Mouse (Mus musculus): ENCODE data around the gene Prg3. TPM values are rescaled to one million over a fixed set of nuclear protein-coding genes. Genes with fewer than 3 reads are reported as not detected.

Gene Prg3
- polyA plus RNA-seq, 1 experiment from 2014 or later = not detected

- Histone ChIP-seq H3K36me3 (peaks cover 32% of the 10 kb centered on the region), H3K9ac (no peak overlapping the region), H3K4me2 (replicated peaks) (no peak overlapping the region), H3K9me3 (replicated peaks) (no peaks in the 10 kb centered on the region), H3K27me3 (no peaks in the 10 kb centered on the region), H3K27ac (replicated peaks) (no peak overlapping the region), H3K4me3 (replicated peaks) (no peak overlapping the region), H3K4me1 (no peaks in the 10 kb centered on the region)
- ATAC-seq (ENCODE audit: insufficient number of reproducible peaks, low FRiP score, low TSS enrichment, low read depth) = no peak
- 88% methylated on average over 9 of the region's 9 CpGs for WGBS
Measured at GRCm38 (mm10) chr2:84955435-84955834, 32.6 kb upstream of the Prg3 start.

GRCm38 (mm10) chr2:84956274-84956673 is 31.7 kb upstream of the Prg3 start:
- H3K27ac ChIP-seq (replicated peaks) = no peak overlapping the region
- H3K27me3 ChIP-seq = no peaks in the 10 kb centered on the region
- H3K4me3 ChIP-seq (replicated peaks) = no peak overlapping the region
- H3K4me2 ChIP-seq (replicated peaks) = no peak overlapping the region
- H3K9ac ChIP-seq = no peak overlapping the region
- WGBS = 62% methylated on average over 5 of the region's 5 CpGs
- no peak for ATAC-seq (ENCODE audit: insufficient number of reproducible peaks, low FRiP score, low TSS enrichment, low read depth)
- H3K9me3 ChIP-seq (replicated peaks) = no peaks in the 10 kb centered on the region
- H3K36me3 ChIP-seq = peaks cover 24% of the 10 kb centered on the region
- no peaks in the 10 kb centered on the region for H3K4me1 ChIP-seq

- no peak for ATAC-seq (ENCODE audit: insufficient number of reproducible peaks, low FRiP score, low TSS enrichment, low read depth)
- no peak overlapping the region for H3K27ac ChIP-seq (replicated peaks)
- no peak overlapping the region for H3K4me3 ChIP-seq (replicated peaks)
- no peaks in the 10 kb centered on the region for H3K27me3 ChIP-seq
- H3K36me3 ChIP-seq = peaks cover 20% of the 10 kb centered on the region
- H3K9ac ChIP-seq = no peak overlapping the region
- no peaks in the 10 kb centered on the region for H3K9me3 ChIP-seq (replicated peaks)
- H3K4me2 ChIP-seq (replicated peaks) = no peak overlapping the region
- 89% methylated on average over 11 of the region's 11 CpGs for WGBS
- H3K4me1 ChIP-seq = no peaks in the 10 kb centered on the region
Measured at GRCm38 (mm10) chr2:84958588-84959264, 29.3 kb upstream of the Prg3 start.

GRCm38 (mm10) chr2:84961300-84961699 is 26.7 kb upstream of the Prg3 start:
- H3K9me3 ChIP-seq (replicated peaks) = no peaks in the 10 kb centered on the region
- H3K9ac ChIP-seq = no peak overlapping the region
- H3K27me3 ChIP-seq = no peaks in the 10 kb centered on the region
- H3K4me1 ChIP-seq = no peaks in the 10 kb centered on the region
- H3K4me2 ChIP-seq (replicated peaks) = no peak overlapping the region
- H3K4me3 ChIP-seq (replicated peaks) = no peak overlapping the region
- WGBS = 72% methylated on average over 2 of the region's 2 CpGs
- H3K36me3 ChIP-seq = peaks cover 14% of the 10 kb centered on the region; the same call in 1 of the 2 replicates
- no peak for ATAC-seq (ENCODE audit: insufficient number of reproducible peaks, low FRiP score, low TSS enrichment, low read depth)
- no peak overlapping the region for H3K27ac ChIP-seq (replicated peaks)

- 84% methylated on average over 3 of the region's 3 CpGs for WGBS
- peaks cover 14% of the 10 kb centered on the region; the same call in 1 of the 2 replicates for H3K36me3 ChIP-seq
Measured at GRCm38 (mm10) chr2:84961901-84962300, 26.1 kb upstream of the Prg3 start.

GRCm38 (mm10) chr2:84962906-84963507 is 25.0 kb upstream of the Prg3 start:
- ATAC-seq (ENCODE audit: insufficient number of reproducible peaks, low FRiP score, low TSS enrichment, low read depth) = no peak
- WGBS = 33% methylated on average over 6 of the region's 6 CpGs
- H3K36me3 ChIP-seq = peaks cover 7% of the 10 kb centered on the region; the same call in 1 of the 2 replicates
- H3K9ac ChIP-seq = no peak overlapping the region
- H3K27me3 ChIP-seq = no peaks in the 10 kb centered on the region
- no peaks in the 10 kb centered on the region for H3K4me1 ChIP-seq
- H3K4me2 ChIP-seq (replicated peaks) = no peak overlapping the region
- no peak overlapping the region for H3K4me3 ChIP-seq (replicated peaks)
- no peaks in the 10 kb centered on the region for H3K9me3 ChIP-seq (replicated peaks)
- H3K27ac ChIP-seq (replicated peaks) = no peak overlapping the region

More at GRCm38 (mm10) chr2:84961901-84962300, 26.1 kb upstream of the Prg3 start:
- Histone ChIP-seq H3K27ac (replicated peaks) (no peak overlapping the region), H3K4me3 (replicated peaks) (no peak overlapping the region), H3K27me3 (no peaks in the 10 kb centered on the region), H3K4me1 (no peaks in the 10 kb centered on the region), H3K9me3 (replicated peaks) (no peaks in the 10 kb centered on the region), H3K9ac (no peak overlapping the region), H3K4me2 (replicated peaks) (no peak overlapping the region)
- no peak for ATAC-seq (ENCODE audit: insufficient number of reproducible peaks, low FRiP score, low TSS enrichment, low read depth)

GRCm38 (mm10) chr2:84964111-84964801 is 23.8 kb upstream of the Prg3 start:
- H3K9ac ChIP-seq = no peak overlapping the region
- no peak overlapping the region for H3K4me2 ChIP-seq (replicated peaks)
- no peak overlapping the region for H3K27ac ChIP-seq (replicated peaks)
- no peaks in the 10 kb centered on the region for H3K27me3 ChIP-seq
- H3K4me3 ChIP-seq (replicated peaks) = no peak overlapping the region
- no peaks in the 10 kb centered on the region for H3K4me1 ChIP-seq
- ATAC-seq (ENCODE audit: insufficient number of reproducible peaks, low FRiP score, low TSS enrichment, low read depth) = no peak
- 84% methylated on average over 7 of the region's 7 CpGs for WGBS
- no peaks in the 10 kb centered on the region for H3K36me3 ChIP-seq
- H3K9me3 ChIP-seq (replicated peaks) = no peaks in the 10 kb centered on the region

- Histone ChIP-seq H3K4me2 (replicated peaks) (no peak overlapping the region), H3K4me1 (no peaks in the 10 kb centered on the region), H3K9me3 (replicated peaks) (no peaks in the 10 kb centered on the region), H3K36me3 (no peaks in the 10 kb centered on the region), H3K27me3 (no peaks in the 10 kb centered on the region), H3K27ac (replicated peaks) (no peak overlapping the region), H3K9ac (no peak overlapping the region), H3K4me3 (replicated peaks) (no peak overlapping the region)
- 58% methylated on average over 5 of the region's 5 CpGs for WGBS
- no peak for ATAC-seq (ENCODE audit: insufficient number of reproducible peaks, low FRiP score, low TSS enrichment, low read depth)
Measured at GRCm38 (mm10) chr2:84967318-84967991, 20.6 kb upstream of the Prg3 start.

GRCm38 (mm10) chr2:84975580-84975979 is 12.4 kb upstream of the Prg3 start:
- Histone ChIP-seq H3K36me3 (no peaks in the 10 kb centered on the region), H3K4me3 (replicated peaks) (no peak overlapping the region), H3K9me3 (replicated peaks) (no peaks in the 10 kb centered on the region), H3K4me2 (replicated peaks) (no peak overlapping the region), H3K4me1 (no peaks in the 10 kb centered on the region), H3K27ac (replicated peaks) (no peak overlapping the region), H3K9ac (no peak overlapping the region), H3K27me3 (no peaks in the 10 kb centered on the region)
- no peak for ATAC-seq (ENCODE audit: insufficient number of reproducible peaks, low FRiP score, low TSS enrichment, low read depth)
- 89% methylated on average over 2 of the region's 2 CpGs for WGBS

GRCm38 (mm10) chr2:84980188-84980587 is 7.8 kb upstream of the Prg3 start, which contains the start of gene Prg2:
Gene Prg2, plus strand, starts transcription at chr2:84980461.
- WGBS = 39% methylated on average over 1 of the region's 1 CpGs
- no peak within 1 kb of the TSS for H3K27ac ChIP-seq (replicated peaks)
- no peaks in the 10 kb centered on the region for H3K27me3 ChIP-seq
- ATAC-seq (ENCODE audit: insufficient number of reproducible peaks, low FRiP score, low TSS enrichment, low read depth) = no peak
- H3K4me2 ChIP-seq (replicated peaks) = no peak within 1 kb of the TSS
- no peaks in the 10 kb centered on the region for H3K36me3 ChIP-seq
- H3K9me3 ChIP-seq (replicated peaks) = no peaks in the 10 kb centered on the region
- no peak within 1 kb of the TSS for H3K4me3 ChIP-seq (replicated peaks)
- H3K4me1 ChIP-seq = no peaks in the 10 kb centered on the region
- H3K9ac ChIP-seq = no peak within 1 kb of the TSS

GRCm38 (mm10) chr2:84996376-84996775 is 8.4 kb downstream of the Prg3 start:
- ATAC-seq (ENCODE audit: insufficient number of reproducible peaks, low FRiP score, low TSS enrichment, low read depth) = no peak
- Histone ChIP-seq H3K9me3 (replicated peaks) (no peaks in the 10 kb centered on the region), H3K27me3 (no peaks in the 10 kb centered on the region)

More at GRCm38 (mm10) chr2:84996376-84996775, 8.4 kb downstream of the Prg3 start:
- 89% methylated on average over 2 of the region's 2 CpGs for WGBS
- H3K27ac ChIP-seq (replicated peaks) = no peak overlapping the region
- no peaks in the 10 kb centered on the region for H3K4me1 ChIP-seq
- H3K4me2 ChIP-seq (replicated peaks) = no peak overlapping the region
- no peak overlapping the region for H3K9ac ChIP-seq
- H3K36me3 ChIP-seq = no peaks in the 10 kb centered on the region
- no peak overlapping the region for H3K4me3 ChIP-seq (replicated peaks)
